Mouse (Mus musculus) liver, embryonic 14 days (tissue): ENCODE data around the gene Olfr55. TPM values are rescaled to one million over a fixed set of nuclear protein-coding genes. Genes with fewer than 3 reads are reported as not detected.

ENCODE experiments used
- polyA plus RNA-seq: library from polyadenylated mRNA; depleted of rRNA; stranded (reverse); fragments of >200 nt; gene quantifications from 2 replicates; pipeline ENCODE4 v1.2.3, GENCODE M21; 2012; rRNA removed

Gene Olfr55
- polyA plus RNA-seq: not detected in 2 replicates

GRCm38 (mm10) chr17:33168147-33168546 is at the start of gene Olfr55:
Olfr55 (plus strand) TSS chr17:33168447.

GRCm38 (mm10) chr17:33139261-33139820 is 28.9 kb upstream of the Olfr55 start, which contains the start of gene Morc2b:
Morc2b (minus strand) TSS chr17:33139683.

GRCm38 (mm10) chr17:33191002-33191401 is 22.8 kb downstream of the Olfr55 start, which contains the start of gene Olfr239:
Olfr239 (plus strand) TSS chr17:33191302.

GRCm38 (mm10) chr17:33221590-33221989 is 53.3 kb downstream of the Olfr55 start, which contains the start of gene Olfr1564:
Olfr1564 (minus strand) TSS chr17:33221690.

Other genes starting within 250 kb of the Olfr55 start
- 3.7 and 3.9 TPM in 2 replicates for gene Cyp4f13, start 221.0 kb upstream of the Olfr55 start, polyA plus RNA-seq
- gene Zfp472, start 202.6 kb upstream of the Olfr55 start, polyA plus RNA-seq: 2.7 and 3.1 TPM in 2 replicates
- 1.9 and 2.1 TPM in 2 replicates for gene Zfp952, start 175.3 kb upstream of the Olfr55 start, polyA plus RNA-seq
- gene Zfp763, start 135.0 kb upstream of the Olfr55 start, polyA plus RNA-seq: 1.3 and 1.5 TPM in 2 replicates
- gene 4921501E09Rik, start 100.4 kb upstream of the Olfr55 start, polyA plus RNA-seq: not detected in 2 replicates
- 0.67 and 0.91 TPM in 2 replicates for gene Zfp563, start 79.1 kb upstream of the Olfr55 start, polyA plus RNA-seq
- gene Morc2b, start 28.8 kb upstream of the Olfr55 start, polyA plus RNA-seq: not detected in 2 replicates
- gene Olfr239, start 22.9 kb downstream of the Olfr55 start, polyA plus RNA-seq: not detected in 2 replicates
- 0.01 and 0.02 TPM in 2 replicates for gene Olfr1564, start 53.2 kb downstream of the Olfr55 start, polyA plus RNA-seq
- gene Zfp955a, start 86.7 kb downstream of the Olfr55 start, polyA plus RNA-seq: 2.1 and 2.3 TPM in 2 replicates
- gene Olfr63, start 96.2 kb downstream of the Olfr55 start, polyA plus RNA-seq: not detected in 2 replicates
- gene Zfp955b, start 121.1 kb downstream of the Olfr55 start, polyA plus RNA-seq: 1.7 and 1.8 TPM in 2 replicates
- 1.9 and 2.1 TPM in 2 replicates for gene Zfp81, start 190.4 kb downstream of the Olfr55 start, polyA plus RNA-seq
- gene Zfp101, start 226.2 kb downstream of the Olfr55 start, polyA plus RNA-seq: 10.8 and 12.2 TPM in 2 replicates